Mouse (Mus musculus): ENCODE measurements at regions not wholly inside any gene's neighbourhood (a gene's known extent, or its start where the extent isn't known, plus 50 kb on each side); places are given as distances from the start of the nearest gene placed in this dataset.

DNA sequence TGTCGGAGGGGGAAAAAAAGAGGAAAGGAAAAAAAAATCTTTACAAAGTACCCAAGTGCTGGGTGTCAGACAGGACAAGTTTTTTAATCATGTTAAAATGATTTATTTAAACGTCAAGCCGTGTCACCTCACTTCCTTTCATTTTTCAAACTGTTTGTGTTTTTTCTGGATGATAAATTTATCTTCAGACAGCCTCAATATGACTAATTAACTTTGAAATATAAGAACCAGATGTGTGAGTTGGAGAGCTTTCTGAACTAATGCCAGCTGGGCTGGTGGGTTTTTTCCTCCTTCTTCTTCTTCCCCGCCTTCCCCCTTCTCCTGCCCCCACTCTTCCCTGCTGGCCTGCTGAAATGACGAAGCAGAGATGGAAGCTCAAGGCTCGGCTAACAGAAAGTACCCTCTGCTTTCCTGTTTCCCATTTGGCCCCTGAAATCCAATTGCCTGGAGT lies 171.7 kb upstream of the Zfp703 start:
- peak; percentile 5 for DNase-seq (ENCODE audit: low read depth, low spot score)

DNA sequence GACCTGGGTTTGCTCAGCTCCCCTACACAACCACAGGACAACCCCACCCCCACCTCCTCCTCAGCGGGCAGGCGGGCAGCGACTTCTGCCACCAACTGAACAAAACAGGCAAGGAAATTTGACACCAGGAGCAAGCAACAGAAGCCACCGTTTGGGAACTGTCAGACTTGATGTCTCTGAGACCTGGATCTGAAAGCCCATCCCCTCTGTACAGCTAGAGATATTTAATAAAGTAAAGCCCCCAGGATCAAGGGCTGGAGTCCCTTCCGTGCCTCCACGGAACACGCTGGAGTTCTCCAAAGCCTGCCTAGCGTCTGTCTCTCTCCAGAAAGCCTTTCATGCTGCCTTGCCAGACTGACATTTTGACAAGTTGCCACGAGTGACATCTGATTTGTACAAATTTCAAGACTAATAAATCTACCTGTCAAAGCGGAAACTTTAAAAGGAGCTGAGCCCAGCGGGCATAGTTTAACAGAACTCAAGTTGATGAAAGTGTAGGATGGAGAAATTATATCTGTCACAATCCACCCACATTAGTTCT lies 168.9 kb upstream of the Zfp703 start:
- no peak for DNase-seq (ENCODE audit: low read depth, low spot score)

DNA sequence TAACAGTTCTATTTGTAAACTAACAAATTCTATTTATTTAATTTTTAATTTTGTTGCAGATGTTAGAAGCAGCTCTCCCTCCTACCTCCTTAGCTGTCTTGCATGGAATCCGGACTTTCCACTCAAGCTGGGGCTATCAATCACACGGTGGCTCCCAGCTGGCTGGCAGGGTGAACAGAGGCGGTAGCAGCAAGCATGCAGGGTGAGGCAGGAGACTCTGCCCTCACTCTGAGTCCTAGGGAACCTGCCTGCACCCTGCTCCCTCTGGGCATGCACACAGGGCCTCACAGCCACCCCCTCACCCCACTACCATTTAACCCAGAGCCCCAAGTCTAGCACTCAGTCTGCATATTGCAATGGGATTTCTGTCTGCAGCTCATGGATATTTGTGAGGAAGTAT lies 168.4 kb upstream of the Zfp703 start:
- peak; percentile 8 for DNase-seq (ENCODE audit: low read depth, low spot score)

DNA sequence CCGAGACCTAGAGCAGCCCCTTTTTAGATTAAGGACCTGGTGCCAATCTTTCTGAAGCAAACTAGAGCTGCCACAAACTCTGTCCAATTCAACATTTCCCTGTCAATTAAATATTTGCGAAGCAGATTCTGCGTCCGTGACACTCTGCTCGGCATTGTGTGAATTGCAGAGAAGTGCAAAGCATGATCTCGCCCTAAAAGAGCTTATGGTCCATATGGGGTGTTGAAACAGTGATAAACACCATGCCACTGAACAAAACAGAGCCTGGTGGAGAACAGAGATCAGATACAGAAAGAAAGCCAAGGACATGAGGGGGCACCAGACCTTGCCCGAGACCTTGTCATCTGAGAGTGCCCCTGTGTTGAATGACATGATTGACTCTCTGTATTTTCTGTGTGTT lies 167.2 kb upstream of the Zfp703 start:
- no peak for DNase-seq (ENCODE audit: low read depth, low spot score)

DNA sequence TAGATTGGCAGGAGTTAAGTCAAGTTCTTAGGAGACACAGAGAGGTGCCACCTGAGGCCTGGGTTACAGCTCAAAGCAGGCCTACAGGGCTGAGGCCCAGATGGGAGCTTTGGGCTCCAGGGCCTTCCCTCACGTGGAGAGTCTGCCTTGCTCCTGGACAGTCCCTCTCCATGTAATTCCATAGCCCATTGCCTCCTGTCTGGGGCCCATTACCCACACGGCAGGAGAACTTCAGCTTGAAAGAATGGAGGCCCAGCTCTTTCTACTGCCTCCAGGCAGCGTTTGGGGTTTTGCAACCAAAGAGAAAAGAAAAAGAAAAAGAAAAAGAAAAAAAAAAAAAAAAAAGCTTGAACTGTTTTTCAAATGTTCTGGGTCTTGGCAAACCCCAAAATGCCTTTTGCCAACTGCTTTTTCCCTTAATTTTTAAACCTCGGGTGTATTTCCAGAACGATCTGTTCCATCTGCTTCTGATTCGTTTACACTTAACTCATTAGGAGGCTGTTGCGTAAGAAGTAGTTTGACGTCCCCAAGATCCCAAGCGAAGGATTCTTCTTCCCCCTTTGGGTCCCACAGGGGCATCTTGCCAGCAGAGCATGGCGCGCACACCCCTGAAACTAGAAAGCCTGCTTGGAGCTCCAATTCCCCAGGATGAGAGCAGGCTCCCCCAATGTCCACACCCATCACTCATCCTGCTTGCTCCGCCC lies 165.4 kb upstream of the Zfp703 start:
- DNase-seq (ENCODE audit: low read depth, low spot score), result no peak

DNA sequence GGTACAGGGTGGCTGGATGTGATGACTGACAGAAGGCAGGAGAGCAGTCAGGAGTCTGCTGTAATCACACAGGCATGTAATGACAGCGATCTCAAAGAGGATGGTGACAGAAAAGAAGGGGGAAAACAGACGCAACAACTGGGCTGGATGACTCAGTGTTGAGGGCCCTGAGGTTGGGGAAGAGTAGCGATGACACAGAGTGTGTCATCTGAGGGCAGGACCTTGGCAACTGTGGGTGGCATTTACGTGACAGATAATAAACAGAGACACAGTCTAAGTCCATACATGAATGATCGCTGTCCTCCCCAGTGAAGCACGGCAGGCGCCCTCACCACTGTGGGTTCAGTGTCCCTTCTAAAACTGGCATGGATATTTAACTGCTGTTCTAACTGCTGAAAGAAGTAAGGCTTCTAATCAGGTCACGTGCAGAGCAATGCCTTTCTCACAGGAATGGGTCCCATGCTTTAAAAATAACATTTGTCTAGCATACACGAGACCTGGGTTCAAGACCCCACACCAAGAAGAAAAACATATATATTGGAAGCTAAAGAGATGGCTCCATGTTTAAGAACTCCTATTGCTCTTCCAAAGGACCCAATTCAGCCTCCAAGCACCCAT lies 163.8 kb upstream of the Zfp703 start:
- no peak for DNase-seq (ENCODE audit: low read depth, low spot score)

DNA sequence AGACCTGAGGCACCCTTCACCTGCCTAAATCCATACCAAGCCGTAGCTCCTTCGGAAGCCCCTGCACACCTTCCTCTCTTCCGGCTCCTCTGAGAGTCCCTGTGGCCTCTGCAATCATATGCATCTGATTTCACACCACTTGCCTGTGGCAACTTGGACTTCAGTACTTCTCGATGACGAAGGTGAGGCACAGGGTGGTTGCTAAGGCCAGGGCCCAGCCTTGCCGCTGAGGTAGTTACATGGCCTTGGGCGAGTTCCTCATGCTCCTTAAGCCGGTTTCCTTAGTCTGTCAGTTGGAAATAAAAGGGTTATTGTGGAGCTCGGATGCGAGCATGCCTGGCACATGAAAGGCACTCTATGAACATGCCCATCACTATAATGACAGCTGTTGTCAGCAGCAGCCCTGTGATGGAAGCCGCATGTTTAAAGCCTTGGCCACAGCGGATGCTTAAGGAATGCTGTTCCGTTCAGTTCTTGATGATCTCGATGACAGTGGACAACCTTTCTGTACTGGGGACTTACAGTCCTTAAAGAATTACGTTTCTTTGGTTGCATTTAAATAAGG lies 162.0 kb upstream of the Zfp703 start:
- DNase-seq (ENCODE audit: low read depth, low spot score), result no peak

DNA sequence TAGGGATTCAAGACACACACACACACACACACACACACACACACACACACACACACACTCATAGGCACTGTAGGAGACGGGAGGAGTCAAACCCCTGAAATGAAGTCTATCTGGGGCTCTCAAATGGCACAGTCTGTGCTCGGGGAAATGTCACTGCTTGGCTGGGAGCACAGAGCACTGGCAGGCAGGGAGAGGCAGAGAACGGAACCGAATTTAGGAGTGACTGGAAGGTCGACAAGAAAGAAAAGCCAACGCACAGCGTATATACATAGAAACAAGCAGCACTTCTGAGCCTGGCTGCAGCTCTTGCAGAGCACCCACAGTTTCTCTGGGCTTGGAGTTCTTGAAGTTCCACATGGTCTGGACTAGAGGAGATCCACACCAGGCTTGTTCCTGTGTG lies 160.1 kb upstream of the Zfp703 start:
- no peak for DNase-seq (ENCODE audit: low read depth, low spot score)

DNA sequence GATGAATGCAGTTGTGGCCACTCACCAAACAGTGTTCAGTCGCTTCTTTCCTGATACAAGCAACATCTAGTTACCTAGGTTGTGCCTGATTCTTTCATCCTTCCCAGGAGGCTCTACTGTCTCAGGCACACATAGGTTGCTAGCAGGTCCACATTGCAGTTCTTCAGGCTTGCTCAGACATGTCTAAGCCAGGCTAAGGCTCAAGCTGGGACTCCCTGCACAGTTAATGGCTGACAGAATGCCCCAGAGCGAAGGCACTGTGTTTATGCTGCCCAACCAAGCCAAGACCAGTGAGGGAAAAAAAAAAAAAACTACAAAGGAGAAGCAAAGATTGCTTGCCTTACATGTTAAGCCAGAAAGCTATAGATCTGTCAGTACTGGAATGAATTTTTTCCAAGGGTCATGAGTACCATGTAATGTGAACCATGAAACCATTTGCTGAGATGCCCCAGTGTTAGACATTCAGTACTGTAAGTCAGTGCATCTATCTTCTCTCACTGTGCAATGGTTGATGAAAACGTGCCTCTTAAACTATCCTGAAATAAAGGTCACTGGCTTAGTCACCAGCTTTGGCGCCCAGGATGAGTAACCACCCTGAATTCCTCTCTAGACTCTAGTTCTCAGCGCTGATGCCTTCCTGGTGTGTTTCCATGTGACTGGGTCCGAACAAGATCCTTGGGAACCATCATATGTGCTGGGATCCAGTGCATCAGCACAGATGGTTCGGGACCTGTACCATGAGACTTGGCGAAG lies 152.8 kb upstream of the Zfp703 start:
- DNase-seq (ENCODE audit: low read depth, low spot score), result no peak

DNA sequence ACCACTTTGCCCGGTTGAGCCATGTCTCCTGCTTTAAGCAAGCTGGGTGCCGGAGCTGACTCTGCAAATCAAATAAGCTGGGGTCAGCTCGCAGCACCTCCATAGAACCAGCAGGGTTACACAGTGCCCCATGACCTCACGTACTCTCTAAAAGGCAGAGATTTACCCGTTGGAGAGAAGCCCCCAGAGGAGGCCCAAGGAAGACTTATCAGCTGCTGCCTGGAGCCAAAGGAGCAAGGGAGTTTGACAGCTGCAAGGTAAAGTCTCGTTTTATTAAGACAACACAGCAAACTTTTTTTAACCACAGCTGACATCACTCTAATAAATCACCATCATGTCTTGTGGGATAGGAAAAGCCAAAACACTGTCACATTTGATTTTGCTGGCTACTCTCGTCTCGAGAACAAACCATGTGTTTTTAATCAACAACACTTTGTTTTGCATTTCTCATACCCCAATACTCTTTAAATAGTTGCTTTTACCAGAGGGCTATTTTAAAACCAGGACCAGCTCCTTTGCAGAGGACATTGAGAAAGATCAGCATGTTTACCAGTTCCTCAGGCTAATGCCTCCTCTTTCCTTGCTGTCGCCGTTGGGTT lies 148.7 kb upstream of the Zfp703 start:
- no peak for DNase-seq (ENCODE audit: low read depth, low spot score)

DNA sequence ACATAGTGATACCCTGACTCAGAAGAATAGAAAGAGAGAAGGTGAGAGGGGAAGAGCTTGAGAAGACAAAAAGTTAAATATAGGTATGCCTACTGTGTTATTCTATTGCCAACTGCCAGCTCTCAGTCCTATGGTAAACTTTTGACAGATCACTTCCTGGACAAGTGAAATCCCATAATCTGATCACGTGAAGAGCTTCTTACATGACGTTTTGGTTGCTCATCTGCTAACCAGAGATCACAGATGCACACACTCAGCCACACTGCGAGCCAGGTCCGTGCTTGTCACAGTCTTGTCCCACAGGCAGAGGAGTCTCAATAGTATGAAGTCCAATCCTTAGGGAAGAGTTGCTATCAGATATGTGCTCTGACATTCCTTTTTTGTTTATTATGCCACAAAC lies 147.8 kb upstream of the Zfp703 start:
- DNase-seq (ENCODE audit: low read depth, low spot score), result no peak

DNA sequence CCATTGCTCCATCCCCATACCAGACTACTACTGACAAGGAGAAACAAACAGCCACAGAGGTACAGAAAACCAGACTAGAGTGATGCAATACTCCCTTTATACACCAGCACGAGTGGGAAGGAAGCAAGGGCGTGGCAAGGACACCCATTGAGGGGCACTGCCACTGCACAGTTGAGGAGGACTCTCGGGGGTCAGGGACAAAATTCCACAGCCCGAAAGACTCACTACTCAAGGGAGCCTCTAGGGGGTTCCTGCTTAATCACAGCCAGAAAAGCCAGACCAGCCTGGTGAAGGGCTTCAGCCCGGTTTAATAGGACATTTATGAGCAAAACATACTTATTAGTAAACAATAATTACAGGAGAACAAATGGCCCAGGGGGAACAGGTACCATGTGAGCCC lies 146.0 kb upstream of the Zfp703 start:
- no peak for DNase-seq (ENCODE audit: low read depth, low spot score)

DNA sequence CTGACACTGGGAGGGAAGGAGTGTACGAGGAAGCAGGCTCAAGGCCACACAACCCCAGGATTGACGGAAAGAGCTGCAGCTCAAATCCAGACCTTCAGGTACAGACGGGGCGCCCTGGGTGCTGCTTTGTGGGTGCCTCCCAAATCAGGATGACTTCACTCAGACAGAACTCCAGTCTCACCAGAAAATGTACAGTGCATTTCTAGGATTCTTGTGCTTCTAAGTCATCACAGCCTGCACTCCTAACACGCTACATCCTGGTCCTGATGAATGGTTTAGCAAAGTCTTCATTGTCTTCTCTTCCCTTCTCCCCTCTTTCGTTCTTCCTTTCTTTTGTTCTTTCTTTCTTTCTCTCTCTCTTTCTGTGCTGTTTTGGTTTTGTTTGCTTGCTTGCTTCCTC lies 145.3 kb upstream of the Zfp703 start:
- DNase-seq (ENCODE audit: low read depth, low spot score), result no peak

DNA sequence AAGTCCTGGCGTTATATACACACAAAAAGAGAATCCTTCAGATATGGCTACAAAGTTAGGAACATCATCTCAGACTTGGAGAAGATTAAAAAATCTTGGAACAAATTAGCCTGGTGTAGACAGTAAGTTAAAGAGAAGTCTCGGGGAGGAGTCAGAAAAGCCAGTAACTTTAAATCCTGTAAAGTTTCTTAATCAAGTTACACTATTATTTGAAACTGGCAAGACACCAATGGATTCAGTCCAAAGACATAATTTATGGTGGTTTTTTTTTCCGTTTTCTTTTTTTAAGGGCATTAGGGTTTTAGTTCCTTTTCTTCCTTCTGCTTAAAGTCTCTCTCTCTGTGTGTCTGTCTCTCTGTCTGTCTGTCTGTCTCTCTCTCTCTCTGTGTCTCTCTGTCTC lies 144.6 kb upstream of the Zfp703 start:
- DNase-seq (ENCODE audit: low read depth, low spot score), result no peak

DNA sequence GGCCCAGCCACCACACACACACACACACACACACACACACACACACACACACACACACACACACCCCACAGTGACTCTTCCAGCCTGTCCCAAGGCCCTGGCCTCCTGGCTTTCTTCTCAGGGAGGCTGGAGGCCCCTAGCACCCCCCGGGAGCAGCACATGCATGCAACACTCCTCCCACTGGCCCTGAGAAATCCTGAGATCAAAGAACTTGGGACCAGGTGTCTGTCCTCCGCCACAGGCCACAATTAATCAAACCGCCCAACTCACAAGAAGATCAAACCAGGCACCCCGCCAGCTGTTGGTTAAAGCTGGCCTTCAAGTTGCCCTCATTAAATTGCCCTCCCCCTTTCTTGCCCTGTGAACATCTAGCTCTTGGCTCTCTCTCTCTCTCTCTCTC lies 143.8 kb upstream of the Zfp703 start:
- no peak for DNase-seq (ENCODE audit: low read depth, low spot score)

DNA sequence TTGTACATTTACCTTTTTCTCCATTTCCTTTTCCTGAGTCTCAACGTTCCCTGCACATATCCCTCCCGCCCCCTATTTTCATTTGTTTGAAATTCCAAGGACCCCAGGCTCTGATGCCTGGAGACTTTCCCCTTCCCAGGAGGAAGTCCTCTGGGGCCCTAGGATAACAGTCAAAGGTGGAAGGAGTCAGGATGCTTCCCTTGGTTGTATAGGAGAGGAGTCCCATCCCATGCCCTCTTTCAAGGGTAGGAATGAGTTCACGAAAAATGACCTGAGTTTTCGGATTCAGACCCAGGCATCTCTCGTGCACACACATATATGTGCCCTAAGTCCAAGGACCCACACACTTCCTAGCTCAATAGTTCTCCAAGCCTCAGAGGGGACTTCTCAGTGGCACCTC lies 143.3 kb upstream of the Zfp703 start:
- DNase-seq (ENCODE audit: low read depth, low spot score), result no peak

DNA sequence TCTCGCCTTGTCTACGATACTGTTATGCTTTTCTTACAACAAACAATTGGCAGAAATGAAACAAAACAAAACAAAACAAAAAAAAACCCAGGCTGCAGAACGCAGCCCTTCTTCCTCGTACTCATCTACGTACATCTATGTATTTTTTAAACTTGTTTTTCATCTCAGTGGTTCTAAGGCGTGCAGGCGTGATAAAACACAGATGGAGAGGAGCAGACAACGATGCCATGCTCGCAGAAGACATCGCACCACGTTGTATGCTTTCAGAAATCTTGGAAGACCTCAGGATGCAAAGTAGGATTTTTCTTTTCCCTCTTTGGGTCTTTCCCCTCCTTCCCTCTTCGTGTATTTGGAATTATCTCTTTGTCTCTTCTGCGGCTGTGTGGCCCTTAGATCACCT lies 142.5 kb upstream of the Zfp703 start:
- DNase-seq (ENCODE audit: low read depth, low spot score), result no peak

DNA sequence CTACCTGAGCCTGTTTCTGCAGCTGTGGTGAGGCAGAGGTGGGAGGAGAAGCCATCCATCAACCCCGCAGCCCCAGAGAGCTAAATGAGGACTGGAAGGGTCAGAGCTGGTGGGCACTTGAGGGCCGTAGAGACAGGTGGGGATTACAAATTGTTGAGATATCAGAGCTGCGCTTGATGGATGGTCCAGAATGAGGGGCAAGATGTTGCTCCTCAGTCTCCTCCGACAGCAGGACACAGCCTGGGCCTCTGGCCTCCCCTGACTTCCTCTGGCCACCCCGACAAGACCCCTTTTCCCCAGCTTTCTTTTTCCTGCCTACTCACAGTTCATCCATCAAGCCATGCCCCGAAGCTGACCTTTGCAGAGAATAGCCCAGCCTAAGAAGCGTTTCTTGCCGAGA lies 142.0 kb upstream of the Zfp703 start:
- no peak for DNase-seq (ENCODE audit: low read depth, low spot score)

DNA sequence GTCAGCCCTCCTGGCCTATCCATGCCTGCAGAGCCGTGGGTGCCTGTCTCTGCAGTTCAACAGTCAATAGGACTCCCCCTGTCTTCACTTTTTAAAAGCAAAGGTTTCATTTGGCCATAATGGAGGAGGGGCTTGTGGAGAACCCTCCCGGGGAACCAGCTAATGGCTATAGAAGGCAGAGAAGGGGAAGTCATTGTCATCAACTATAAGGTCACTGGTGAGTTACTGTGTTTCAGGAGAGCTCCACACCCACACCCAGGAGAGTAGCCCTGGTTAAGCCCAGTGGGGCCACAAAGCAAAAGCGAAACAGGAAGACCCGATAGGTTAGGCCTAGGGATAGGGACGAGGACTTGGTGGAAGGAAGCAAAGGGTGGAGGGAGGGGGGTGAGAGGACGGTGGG lies 141.5 kb upstream of the Zfp703 start:
- DNase-seq (ENCODE audit: low read depth, low spot score), result peak; percentile 4

DNA sequence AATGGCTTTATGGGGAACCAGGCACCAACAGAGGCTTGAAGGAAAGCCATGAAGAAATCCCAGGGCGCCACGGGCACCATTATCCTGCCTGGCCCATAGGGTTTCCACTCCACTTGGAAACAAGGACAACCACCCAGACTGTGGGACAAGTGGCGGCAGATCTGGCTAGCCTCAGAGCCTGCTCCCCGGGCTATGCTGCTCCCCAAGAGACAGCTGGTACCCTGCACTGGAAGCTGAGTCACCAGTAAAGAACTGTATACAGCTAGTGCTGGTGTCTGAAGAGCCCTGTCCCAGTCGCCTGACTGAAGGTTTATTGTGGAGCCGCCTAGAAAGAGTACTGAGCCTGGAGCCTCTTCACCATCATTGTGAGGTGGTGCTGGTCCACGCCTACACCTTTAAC lies 140.6 kb upstream of the Zfp703 start:
- no peak for DNase-seq (ENCODE audit: low read depth, low spot score)

DNA sequence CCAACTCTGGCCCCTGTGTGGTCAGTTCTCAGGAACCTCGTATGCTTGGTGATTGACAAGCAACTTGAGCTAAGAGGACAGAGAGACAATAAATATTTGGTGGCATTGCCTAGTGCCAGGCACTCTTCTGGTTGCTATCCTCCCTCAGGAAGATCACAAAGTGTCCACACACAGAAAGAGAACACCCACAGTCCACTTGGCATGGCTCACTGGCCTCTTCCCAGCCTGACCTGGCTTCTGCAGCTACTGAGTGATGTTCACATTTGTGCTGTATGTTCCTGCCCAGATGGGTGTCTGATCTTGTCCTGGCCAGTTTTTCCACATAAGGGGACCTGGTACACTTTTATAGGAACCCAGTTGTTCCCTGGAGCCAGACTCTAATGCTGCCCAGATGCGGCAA lies 136.8 kb upstream of the Zfp703 start:
- DNase-seq (ENCODE audit: low read depth, low spot score), result no peak

All from A20 (cell line).